Mouse (Mus musculus): ENCODE measurements at regions not wholly inside any gene's neighbourhood (a gene's known extent, or its start where the extent isn't known, plus 50 kb on each side); places are given as distances from the start of the nearest gene placed in this dataset.

DNA sequence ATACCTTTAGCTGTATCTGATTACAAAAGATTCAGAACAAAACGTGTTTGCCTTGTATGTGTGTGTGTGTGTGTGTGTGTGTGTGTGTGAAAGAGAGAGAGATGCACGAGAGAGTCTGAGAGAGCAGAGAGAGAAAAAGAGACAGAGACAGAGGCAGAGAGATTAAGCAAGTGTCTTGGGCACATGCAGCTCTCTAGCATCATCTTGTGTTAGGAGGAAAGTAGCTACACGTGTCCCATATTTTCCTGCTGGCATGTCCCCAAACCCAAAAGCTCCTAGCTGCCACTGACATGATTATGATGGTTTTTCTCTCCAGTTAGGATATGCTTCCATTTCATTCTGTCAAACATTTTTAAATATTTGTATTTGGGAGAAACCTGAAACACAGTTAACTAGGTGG is 2373.8 kb downstream of the Cntnap5b start:
- TF ChIP-seq CTCF (IDR thresholded peaks at IDR 0.05; ENCODE audit: borderline replicate concordance, extremely low read depth, insufficient read depth, insufficient read length), result peak; percentile 16; the same call in 1 of the 2 replicates
- no peak for TF ChIP-seq POLR2A (IDR thresholded peaks at IDR 0.05; ENCODE audit: borderline replicate concordance, extremely low read depth, insufficient read depth, insufficient read length, poor library complexity, severe bottlenecking)

All from brain, embryonic 14.5 days (tissue).